Mouse (Mus musculus): ENCODE results near the gene Cdk17. TPM values are rescaled to one million over a fixed set of nuclear protein-coding genes. Genes with fewer than 3 reads are reported as not detected.
A peak's percentile ranks its signal among the peaks of the same experiment; 100 is the strongest.

The Cdk17 gene
- polyA plus RNA-seq, 1 experiment from 2014 or later = 45.7 TPM

GRCm38 (mm10) chr10:93123957-93124613 is 36.6 kb upstream of the Cdk17 start:
- H3K9me3 ChIP-seq = no peaks in the 10 kb centered on the region
- no peak overlapping the region for H3K4me2 ChIP-seq
- H3K36me3 ChIP-seq = no peaks in the 10 kb centered on the region
- WGBS = 76% methylated on average over 12 of the region's 12 CpGs
- no peak overlapping the region for H3K4me3 ChIP-seq
- H3K27ac ChIP-seq (replicated peaks) = no peak overlapping the region
- no peaks in the 10 kb centered on the region for H3K27me3 ChIP-seq
- H3K9ac ChIP-seq = no peak overlapping the region
- H3K4me1 ChIP-seq (replicated peaks) = peaks cover 6% of the 10 kb centered on the region; the same call in 1 of the 2 replicates
- no peak for ATAC-seq (ENCODE audit: low FRiP score, low read depth)

DNA sequence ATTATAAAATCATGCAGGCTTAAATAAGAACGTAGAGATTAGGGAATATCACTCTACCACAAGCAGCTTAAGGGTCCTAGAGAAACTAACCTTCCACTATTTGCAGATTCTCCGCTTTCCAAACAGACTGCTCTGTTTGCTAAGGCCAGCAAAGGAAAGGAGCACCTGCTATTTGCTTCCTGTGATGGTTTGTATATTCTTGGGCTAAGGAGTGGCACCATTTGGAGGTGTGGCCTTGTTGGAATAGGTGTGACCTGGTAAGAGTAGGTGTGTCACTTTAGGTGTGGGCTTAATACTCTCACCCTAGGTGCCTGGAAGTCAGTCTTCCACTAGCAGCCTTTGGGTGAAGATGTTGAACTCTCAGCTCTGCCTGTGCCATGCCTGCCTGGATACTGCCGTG is 34.6 kb upstream of the Cdk17 start:
- Histone ChIP-seq H3K9ac (no peak overlapping the region), H3K9me3 (no peaks in the 10 kb centered on the region), H3K36me3 (no peaks in the 10 kb centered on the region), H3K4me1 (replicated peaks) (peaks cover 6% of the 10 kb centered on the region; the same call in 1 of the 2 replicates), H3K27ac (replicated peaks) (no peak overlapping the region), H3K4me3 (no peak overlapping the region), H3K4me2 (no peak overlapping the region), H3K27me3 (no peaks in the 10 kb centered on the region)
- ATAC-seq (ENCODE audit: low FRiP score, low read depth) = no peak
- 86% methylated on average over 3 of the region's 3 CpGs for WGBS

GRCm38 (mm10) chr10:93128566-93128965 is 32.1 kb upstream of the Cdk17 start:
- no peak overlapping the region for H3K27ac ChIP-seq (replicated peaks)
- H3K9me3 ChIP-seq = no peaks in the 10 kb centered on the region
- no peak overlapping the region for H3K4me2 ChIP-seq
- ATAC-seq (ENCODE audit: low FRiP score, low read depth) = no peak
- no peaks in the 10 kb centered on the region for H3K36me3 ChIP-seq
- H3K9ac ChIP-seq = no peak overlapping the region
- no peak overlapping the region for H3K4me3 ChIP-seq
- no peaks in the 10 kb centered on the region; the same call in 1 of the 2 replicates for H3K4me1 ChIP-seq (replicated peaks)
- 89% methylated on average over 2 of the region's 2 CpGs for WGBS
- H3K27me3 ChIP-seq = no peaks in the 10 kb centered on the region

GRCm38 (mm10) chr10:93129345-93129744 is 31.3 kb upstream of the Cdk17 start:
- Histone ChIP-seq H3K4me1 (replicated peaks) (no peaks in the 10 kb centered on the region), H3K27me3 (no peaks in the 10 kb centered on the region), H3K4me3 (no peak overlapping the region), H3K9me3 (no peaks in the 10 kb centered on the region), H3K9ac (no peak overlapping the region), H3K27ac (replicated peaks) (no peak overlapping the region), H3K4me2 (no peak overlapping the region), H3K36me3 (no peaks in the 10 kb centered on the region)
- no peak for ATAC-seq (ENCODE audit: low FRiP score, low read depth)
- 81% methylated on average over 1 of the region's 1 CpGs for WGBS

- WGBS = 60% methylated on average over 9 of the region's 9 CpGs
- ATAC-seq (ENCODE audit: low FRiP score, low read depth) = no peak
- H3K4me2 ChIP-seq = no peak overlapping the region
- H3K36me3 ChIP-seq = no peaks in the 10 kb centered on the region
- no peaks in the 10 kb centered on the region for H3K27me3 ChIP-seq
- no peak overlapping the region for H3K4me3 ChIP-seq
- H3K9ac ChIP-seq = no peak overlapping the region
- no peaks in the 10 kb centered on the region for H3K4me1 ChIP-seq (replicated peaks)
- H3K9me3 ChIP-seq = no peaks in the 10 kb centered on the region
- no peak overlapping the region for H3K27ac ChIP-seq (replicated peaks)
Measured at GRCm38 (mm10) chr10:93129904-93130455, 30.7 kb upstream of the Cdk17 start.

DNA sequence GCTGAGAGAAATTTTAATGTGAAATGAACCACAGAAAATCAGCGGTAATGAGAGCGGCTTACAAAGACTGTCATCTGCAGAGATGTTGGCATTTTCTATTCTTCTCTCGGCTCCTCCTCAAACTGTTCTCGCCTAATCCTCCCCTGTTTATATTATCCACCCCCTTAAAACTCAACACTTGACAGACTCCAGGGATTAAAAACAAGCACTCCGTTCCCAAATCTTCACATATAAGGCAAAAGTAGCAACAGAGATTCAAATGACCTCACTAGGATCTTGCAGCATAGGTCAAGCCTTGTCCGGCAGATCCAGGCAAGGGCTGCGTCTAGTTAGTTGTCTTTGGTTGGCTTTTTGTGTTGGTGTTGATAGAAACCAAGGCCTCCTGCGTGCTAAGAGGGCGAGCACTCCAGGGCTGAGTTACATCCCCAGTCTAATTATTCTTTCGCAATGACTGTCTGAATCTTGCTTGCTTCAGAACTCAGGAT is 30.2 kb upstream of the Cdk17 start:
- WGBS = 68% methylated on average over 10 of the region's 10 CpGs
- Histone ChIP-seq H3K27me3 (no peaks in the 10 kb centered on the region), H3K4me1 (replicated peaks) (no peaks in the 10 kb centered on the region), H3K36me3 (no peaks in the 10 kb centered on the region), H3K9ac (no peak overlapping the region), H3K4me2 (no peak overlapping the region), H3K27ac (replicated peaks) (0 out of 2 replicates have a peak overlapping the region, but pooled peaks have one; percentile 27), H3K9me3 (no peaks in the 10 kb centered on the region), H3K4me3 (no peak overlapping the region)
- ATAC-seq (ENCODE audit: low FRiP score, low read depth) = no peak

DNA sequence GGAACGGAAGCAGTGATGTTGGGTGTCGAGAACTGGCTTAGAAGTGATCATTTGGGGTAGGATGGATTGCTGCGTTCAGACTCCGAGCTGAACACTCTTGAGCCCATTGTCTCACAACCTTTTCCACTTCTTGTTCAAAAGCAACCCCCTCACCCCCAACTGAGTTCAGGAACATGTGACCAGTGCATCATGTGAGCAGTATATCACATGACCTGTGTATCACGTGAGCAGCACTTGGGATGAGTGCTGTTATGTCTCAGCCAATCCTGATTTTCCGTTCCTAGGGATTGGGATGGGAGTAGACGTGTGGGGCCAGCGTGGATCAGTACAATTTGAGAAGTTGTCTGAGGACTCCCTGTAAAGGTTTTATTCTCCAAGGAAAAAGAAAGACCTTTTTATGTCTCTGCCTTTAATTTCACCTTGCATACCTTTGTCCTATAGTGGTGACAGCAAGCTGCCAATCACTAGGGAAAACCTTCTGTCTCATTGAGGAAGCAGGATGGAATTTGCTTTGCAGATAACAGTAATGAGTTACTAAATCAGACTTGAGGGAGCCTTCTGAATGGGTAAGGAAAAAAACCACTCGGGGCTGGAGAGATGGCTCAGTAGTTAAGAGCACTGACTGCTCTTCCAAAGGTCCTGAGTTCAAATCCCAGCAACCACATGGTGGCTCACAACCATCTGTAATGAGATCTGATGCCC is 28.7 kb upstream of the Cdk17 start:
- 96% methylated on average over 9 of the region's 9 CpGs for WGBS
- Histone ChIP-seq H3K4me3 (no peak overlapping the region), H3K4me1 (replicated peaks) (no peaks in the 10 kb centered on the region), H3K9ac (no peak overlapping the region), H3K36me3 (no peaks in the 10 kb centered on the region), H3K27me3 (no peaks in the 10 kb centered on the region), H3K27ac (replicated peaks) (no peak overlapping the region), H3K4me2 (no peak overlapping the region), H3K9me3 (no peaks in the 10 kb centered on the region)
- ATAC-seq (ENCODE audit: low FRiP score, low read depth) = no peak

DNA sequence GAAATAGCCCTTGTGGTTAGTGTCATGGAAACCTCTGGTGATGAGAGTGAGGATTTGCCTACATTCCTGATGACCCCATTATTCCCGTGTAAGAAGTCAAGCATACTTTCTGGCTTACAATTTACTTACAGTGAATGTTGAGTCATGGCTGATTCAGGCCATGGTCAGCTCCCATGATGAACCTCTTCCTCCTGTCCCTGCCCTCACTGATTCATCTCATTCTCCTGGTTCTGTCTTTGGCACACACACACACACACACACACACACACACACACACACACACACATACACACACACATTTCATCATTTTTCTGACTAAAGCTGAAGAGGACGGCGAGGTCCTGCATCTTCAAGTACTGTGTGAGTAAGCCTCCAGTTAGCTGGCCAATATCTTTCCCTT is 21.9 kb upstream of the Cdk17 start:
- H3K27ac ChIP-seq (replicated peaks) = no peak overlapping the region
- H3K27me3 ChIP-seq = no peaks in the 10 kb centered on the region
- no peak overlapping the region for H3K4me2 ChIP-seq
- H3K4me3 ChIP-seq = no peak overlapping the region
- H3K36me3 ChIP-seq = no peaks in the 10 kb centered on the region
- WGBS = 92% methylated on average over 3 of the region's 3 CpGs
- no peaks in the 10 kb centered on the region for H3K9me3 ChIP-seq
- H3K4me1 ChIP-seq (replicated peaks) = no peaks in the 10 kb centered on the region
- ATAC-seq (ENCODE audit: low FRiP score, low read depth) = no peak
- no peak overlapping the region for H3K9ac ChIP-seq

DNA sequence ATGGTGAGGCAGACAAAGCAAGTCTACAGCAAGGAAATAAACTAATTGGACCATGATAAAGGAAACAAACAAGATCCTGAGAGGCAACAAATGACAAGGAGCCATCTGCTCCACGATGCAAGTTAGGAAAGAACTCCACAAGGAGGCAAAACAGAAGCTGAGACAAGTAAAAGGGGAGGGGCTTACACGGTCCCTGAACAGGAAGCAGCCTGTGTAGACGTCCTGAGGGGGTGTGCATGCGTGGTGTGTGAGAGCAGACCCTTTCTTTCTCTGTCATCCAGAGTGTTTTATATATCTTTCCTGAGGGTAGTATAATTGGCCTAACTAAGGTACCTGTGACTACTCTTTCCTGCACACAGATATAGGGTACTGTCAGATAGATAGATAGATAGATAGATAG is 19.9 kb upstream of the Cdk17 start:
- no peaks in the 10 kb centered on the region for H3K4me1 ChIP-seq (replicated peaks)
- no peak overlapping the region for H3K4me3 ChIP-seq
- H3K9ac ChIP-seq = no peak overlapping the region
- no peak for ATAC-seq (ENCODE audit: low FRiP score, low read depth)
- H3K27ac ChIP-seq (replicated peaks) = no peak overlapping the region
- H3K27me3 ChIP-seq = no peaks in the 10 kb centered on the region
- no peaks in the 10 kb centered on the region for H3K36me3 ChIP-seq
- no peak overlapping the region for H3K4me2 ChIP-seq
- WGBS = 65% methylated on average over 4 of the region's 4 CpGs
- H3K9me3 ChIP-seq = no peaks in the 10 kb centered on the region

- H3K36me3 ChIP-seq = no peaks in the 10 kb centered on the region
- H3K4me2 ChIP-seq = peak overlapping the region; percentile 10
- no peak for ATAC-seq (ENCODE audit: low FRiP score, low read depth)
- H3K4me3 ChIP-seq = no peak overlapping the region
- H3K27ac ChIP-seq (replicated peaks) = no peak overlapping the region
- no peaks in the 10 kb centered on the region for H3K27me3 ChIP-seq
- no peak overlapping the region for H3K9ac ChIP-seq
- H3K4me1 ChIP-seq (replicated peaks) = no peaks in the 10 kb centered on the region
- WGBS = 44% methylated on average over 8 of the region's 8 CpGs
- no peaks in the 10 kb centered on the region for H3K9me3 ChIP-seq
Measured at GRCm38 (mm10) chr10:93142600-93143284, 17.9 kb upstream of the Cdk17 start.

DNA sequence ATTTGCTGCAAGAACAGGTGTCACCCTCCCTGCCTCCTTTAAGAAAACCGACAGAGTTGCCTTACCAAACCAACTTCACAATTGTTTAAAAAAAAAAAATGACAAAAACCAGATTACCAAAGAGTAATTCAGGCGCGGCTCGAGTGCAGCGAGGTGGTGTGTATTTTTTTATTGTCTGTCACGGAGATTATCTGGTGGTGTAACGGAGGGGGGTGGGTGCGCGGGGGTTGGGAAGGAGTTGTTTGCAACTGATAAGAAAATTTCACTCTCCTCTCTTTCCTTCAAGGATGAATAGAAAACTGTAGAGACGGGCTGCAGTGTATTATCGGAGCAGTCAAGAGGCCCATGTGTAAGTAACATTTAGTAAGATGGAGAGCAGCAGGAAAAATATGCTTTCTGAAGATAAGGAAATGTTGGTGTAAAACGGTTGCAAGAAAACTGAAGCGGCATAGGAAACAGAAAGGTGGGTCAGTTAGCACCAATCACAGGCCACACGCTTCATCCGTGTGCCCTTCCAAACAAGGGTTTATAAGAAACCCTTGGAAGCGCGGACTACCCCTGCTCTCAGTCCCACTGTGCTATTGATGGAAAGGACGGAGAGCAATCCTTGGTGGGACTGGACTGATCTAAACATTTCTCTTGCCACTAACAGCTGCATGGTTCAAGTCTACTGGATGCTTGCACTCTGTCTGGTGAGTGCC is 17.2 kb upstream of the Cdk17 start:
- no peaks in the 10 kb centered on the region for H3K27me3 ChIP-seq
- no peak overlapping the region for H3K9ac ChIP-seq
- H3K4me2 ChIP-seq = peak overlapping the region; percentile 10
- no peak for ATAC-seq (ENCODE audit: low FRiP score, low read depth)
- H3K27ac ChIP-seq (replicated peaks) = no peak overlapping the region
- WGBS = 48% methylated on average over 18 of the region's 18 CpGs
- no peaks in the 10 kb centered on the region for H3K9me3 ChIP-seq
- H3K36me3 ChIP-seq = no peaks in the 10 kb centered on the region
- H3K4me3 ChIP-seq = no peak overlapping the region
- H3K4me1 ChIP-seq (replicated peaks) = no peaks in the 10 kb centered on the region

- H3K27ac ChIP-seq (replicated peaks) = no peak overlapping the region
- H3K27me3 ChIP-seq = no peaks in the 10 kb centered on the region
- H3K9me3 ChIP-seq = no peaks in the 10 kb centered on the region
- H3K36me3 ChIP-seq = no peaks in the 10 kb centered on the region
- no peak overlapping the region for H3K4me2 ChIP-seq
- no peak for ATAC-seq (ENCODE audit: low FRiP score, low read depth)
- H3K4me1 ChIP-seq (replicated peaks) = no peaks in the 10 kb centered on the region
- H3K4me3 ChIP-seq = no peak overlapping the region
- H3K9ac ChIP-seq = no peak overlapping the region
- 78% methylated on average over 6 of the region's 6 CpGs for WGBS
Measured at GRCm38 (mm10) chr10:93143986-93144314, 16.7 kb upstream of the Cdk17 start.

All from hindbrain, embryonic 15.5 days (tissue).